Mouse (Mus musculus): ENCODE measurements around the gene Cabcoco1. TPM values are rescaled to one million over a fixed set of nuclear protein-coding genes. Genes with fewer than 3 reads are reported as not detected.

The Cabcoco1 gene
- polyA plus RNA-seq, 1 experiment from 2014 or later = 1.9 TPM

DNA sequence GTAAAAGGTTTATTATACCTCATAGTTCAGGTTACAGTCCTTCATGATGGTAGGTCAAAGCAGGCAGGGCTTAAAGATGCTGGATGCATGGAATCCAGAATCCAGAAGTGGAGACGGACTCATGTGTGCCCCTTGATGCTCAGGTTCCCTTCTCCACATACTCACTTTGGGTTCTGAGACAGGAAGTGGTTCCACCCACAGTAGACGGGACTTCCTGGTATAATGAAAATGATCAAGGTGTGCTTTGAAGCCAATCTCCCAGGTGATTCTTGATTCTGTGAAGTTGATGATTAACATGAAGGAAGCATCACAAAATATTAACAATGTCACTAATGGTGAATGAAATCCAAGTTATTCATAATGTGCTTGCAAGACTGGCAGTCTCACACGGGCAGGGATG is 12.0 kb upstream of the Cabcoco1 start:
- 93% methylated on average over 3 of the region's 3 CpGs for whole genome bisulfite sequencing
- Histone ChIP-seq H3K9me3 (ENCODE audit: control insufficient read depth, low read length) (no peaks in the 10 kb centered on the region), H3K4me1 (replicated peaks; ENCODE audit: control insufficient read depth, insufficient read depth, low read length) (0 out of 2 replicates have a peak, but pooled peaks cover under 1% of the 10 kb centered on the region), H3K4me3 (replicated peaks; ENCODE audit: low read length) (no peak overlapping the region), H3K9ac (no peak overlapping the region), H3K36me3 (replicated peaks; ENCODE audit: control insufficient read depth, insufficient read depth) (no peaks in the 10 kb centered on the region), H3K4me2 (replicated peaks) (no peak overlapping the region), H3K27ac (no peak overlapping the region), H3K27me3 (ENCODE audit: control insufficient read depth, insufficient read depth, low read length) (no peaks in the 10 kb centered on the region)
- ATAC-seq (ENCODE audit: low FRiP score) (no peak), DNase-seq (ENCODE audit: low spot score) (no peak)

DNA sequence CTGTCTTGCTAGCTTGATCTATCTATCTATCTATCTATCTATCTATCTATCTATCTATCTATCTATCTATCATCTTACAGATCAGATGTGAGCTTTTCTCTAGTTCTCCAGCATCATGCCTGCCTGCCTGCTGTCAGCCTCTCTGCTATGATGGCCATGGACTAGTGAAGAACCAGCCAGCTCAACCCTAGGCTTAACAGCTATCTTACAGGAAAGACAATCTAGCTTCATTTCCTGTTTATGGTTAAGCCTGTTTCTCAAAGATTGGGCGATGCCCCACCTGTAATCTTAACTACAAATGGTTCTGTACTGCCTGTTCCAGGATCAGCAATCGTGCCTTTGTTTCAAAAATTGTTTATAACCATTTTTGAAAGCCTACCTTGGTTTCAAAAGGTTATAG is 10.9 kb upstream of the Cabcoco1 start:
- Histone ChIP-seq H3K27ac (no peak overlapping the region), H3K9me3 (ENCODE audit: control insufficient read depth, low read length) (no peaks in the 10 kb centered on the region), H3K4me2 (replicated peaks) (no peak overlapping the region), H3K9ac (no peak overlapping the region), H3K4me1 (replicated peaks; ENCODE audit: control insufficient read depth, insufficient read depth, low read length) (no peaks in the 10 kb centered on the region), H3K36me3 (replicated peaks; ENCODE audit: control insufficient read depth, insufficient read depth) (no peaks in the 10 kb centered on the region), H3K27me3 (ENCODE audit: control insufficient read depth, insufficient read depth, low read length) (no peaks in the 10 kb centered on the region), H3K4me3 (replicated peaks; ENCODE audit: low read length) (no peak overlapping the region)
- ATAC-seq (ENCODE audit: low FRiP score) (no peak), DNase-seq (ENCODE audit: low spot score) (no peak)
- 92% methylated on average over 2 of the region's 2 CpGs for WGBS

DNA sequence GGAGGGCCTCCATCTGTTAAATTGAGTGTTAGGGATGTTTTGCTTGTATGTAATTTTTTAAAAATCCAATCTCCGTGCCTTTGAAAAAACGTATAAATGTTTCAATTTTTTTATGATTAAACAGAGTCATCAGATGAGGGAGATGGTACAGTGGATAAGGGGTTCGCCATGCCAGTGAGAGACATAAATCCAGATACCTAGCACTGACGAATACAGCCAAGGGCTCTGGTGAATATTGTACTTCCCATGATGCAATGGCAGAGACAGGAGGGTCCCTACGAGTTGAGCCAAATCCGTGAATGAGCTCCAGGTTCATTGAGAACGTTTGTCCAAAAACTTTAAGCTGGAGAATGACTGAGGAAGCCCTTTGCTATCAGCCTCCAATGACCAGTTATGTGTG is 9.6 kb upstream of the Cabcoco1 start:
- H3K4me2 ChIP-seq (replicated peaks) = no peak overlapping the region
- no peak overlapping the region for H3K4me3 ChIP-seq (replicated peaks; ENCODE audit: low read length)
- H3K27ac ChIP-seq = 0 out of 2 replicates have a peak overlapping the region, but pooled peaks have one; percentile 2
- ATAC-seq (ENCODE audit: low FRiP score) (no peak), DNase-seq (ENCODE audit: low spot score) (no peak)
- H3K36me3 ChIP-seq (replicated peaks; ENCODE audit: control insufficient read depth, insufficient read depth) = no peaks in the 10 kb centered on the region
- WGBS = 81% methylated on average over 7 of the region's 7 CpGs
- no peaks in the 10 kb centered on the region for H3K9me3 ChIP-seq (ENCODE audit: control insufficient read depth, low read length)
- no peaks in the 10 kb centered on the region for H3K27me3 ChIP-seq (ENCODE audit: control insufficient read depth, insufficient read depth, low read length)
- H3K9ac ChIP-seq = no peak overlapping the region
- H3K4me1 ChIP-seq (replicated peaks; ENCODE audit: control insufficient read depth, insufficient read depth, low read length) = no peaks in the 10 kb centered on the region

DNA sequence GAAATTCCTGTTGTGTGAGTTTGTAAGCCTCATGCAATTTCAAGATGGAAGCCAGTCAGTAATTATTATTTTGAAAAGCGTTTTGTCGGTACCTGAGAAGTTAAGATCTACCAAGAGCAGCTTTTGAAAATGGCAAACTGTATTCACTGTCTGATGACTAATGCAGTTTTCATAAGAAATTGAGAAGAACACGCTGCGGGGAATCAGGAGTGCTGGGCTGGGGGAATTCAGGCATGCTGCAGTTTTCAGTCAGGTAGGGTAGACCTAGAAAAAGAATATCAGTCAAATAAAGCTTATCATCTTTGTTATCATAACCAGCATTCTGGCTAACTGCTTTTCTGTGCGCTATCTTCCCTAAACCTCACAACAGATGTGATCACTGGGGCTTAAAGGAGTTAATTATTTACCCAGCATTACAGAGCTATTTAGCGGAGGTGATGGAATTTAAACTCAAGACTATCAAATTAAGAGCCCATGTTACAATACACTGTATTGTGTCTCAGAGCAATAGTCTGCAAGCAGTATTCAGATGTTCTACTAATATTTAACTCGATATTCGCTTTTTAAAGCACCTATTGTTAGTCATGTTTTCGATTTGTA is 9.1 kb upstream of the Cabcoco1 start:
- Histone ChIP-seq H3K27ac (peak overlapping the region; percentile 2; the same call in 1 of the 2 replicates), H3K27me3 (ENCODE audit: control insufficient read depth, insufficient read depth, low read length) (no peaks in the 10 kb centered on the region), H3K4me1 (replicated peaks; ENCODE audit: control insufficient read depth, insufficient read depth, low read length) (no peaks in the 10 kb centered on the region), H3K36me3 (replicated peaks; ENCODE audit: control insufficient read depth, insufficient read depth) (no peaks in the 10 kb centered on the region), H3K9ac (no peak overlapping the region), H3K4me2 (replicated peaks) (no peak overlapping the region), H3K4me3 (replicated peaks; ENCODE audit: low read length) (no peak overlapping the region), H3K9me3 (ENCODE audit: control insufficient read depth, low read length) (no peaks in the 10 kb centered on the region)
- WGBS = 74% methylated on average over 9 of the region's 9 CpGs
- DNase-seq (ENCODE audit: low spot score) (no peak), ATAC-seq (ENCODE audit: low FRiP score) (no peak)

DNA sequence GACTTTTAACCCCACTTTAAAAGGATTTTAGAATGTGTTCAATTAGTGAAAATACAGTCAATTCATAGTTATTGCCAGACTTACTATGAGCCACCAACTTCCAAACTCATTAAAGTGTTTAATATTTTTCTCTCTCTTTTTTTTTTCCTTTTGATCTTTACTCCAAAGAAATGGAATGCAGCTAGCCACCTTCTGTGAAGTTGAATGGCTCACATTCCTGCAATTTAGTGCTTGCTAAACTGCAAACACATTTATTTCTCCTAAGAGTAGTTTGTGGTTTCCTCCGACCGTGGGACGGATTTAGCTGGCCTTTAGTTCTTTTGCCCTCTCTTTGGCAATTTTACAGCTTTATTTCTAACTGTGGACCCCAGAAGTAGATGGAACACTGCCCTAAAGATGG is 1.4 kb upstream of the Cabcoco1 start:
- DNase-seq (ENCODE audit: low spot score) = no peak
- 73% methylated on average over 3 of the region's 3 CpGs for WGBS
- no peak overlapping the region for H3K4me2 ChIP-seq (replicated peaks)
- peaks cover 20% of the 10 kb centered on the region for H3K4me1 ChIP-seq (replicated peaks; ENCODE audit: control insufficient read depth, insufficient read depth, low read length)
- H3K36me3 ChIP-seq (replicated peaks; ENCODE audit: control insufficient read depth, insufficient read depth) = no peaks in the 10 kb centered on the region
- H3K27me3 ChIP-seq (ENCODE audit: control insufficient read depth, insufficient read depth, low read length) = no peaks in the 10 kb centered on the region
- no peaks in the 10 kb centered on the region for H3K9me3 ChIP-seq (ENCODE audit: control insufficient read depth, low read length)
- H3K4me3 ChIP-seq (replicated peaks; ENCODE audit: low read length) = no peak overlapping the region
- no peak for ATAC-seq (ENCODE audit: low FRiP score)
- H3K27ac ChIP-seq = no peak overlapping the region
- H3K9ac ChIP-seq = no peak overlapping the region

DNA sequence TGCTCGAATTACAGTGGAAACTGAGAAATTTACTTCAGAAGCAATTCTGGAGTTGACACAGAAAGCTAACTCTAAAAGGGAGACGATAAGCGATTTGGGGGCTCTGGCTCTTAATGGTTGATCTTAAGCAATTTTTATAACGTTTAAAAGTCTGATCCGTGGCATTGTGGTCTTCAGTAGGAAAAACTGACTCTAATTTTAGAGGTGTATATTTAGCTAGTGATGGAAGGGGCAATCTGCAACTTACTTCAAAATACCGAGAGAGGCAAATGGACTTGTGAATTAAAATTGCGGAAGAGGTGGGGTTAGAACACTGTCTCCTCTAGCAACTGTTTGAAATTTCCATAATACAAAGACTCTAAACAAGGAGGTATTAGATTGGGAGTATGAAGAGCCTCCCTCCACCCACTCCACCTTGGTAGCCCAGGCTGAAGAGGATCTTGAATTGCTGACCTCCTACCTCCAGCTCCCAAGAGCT is 286 bp upstream of the Cabcoco1 start:
- WGBS = 44% methylated on average over 7 of the region's 7 CpGs
- no peak overlapping the region for H3K9ac ChIP-seq

DNA sequence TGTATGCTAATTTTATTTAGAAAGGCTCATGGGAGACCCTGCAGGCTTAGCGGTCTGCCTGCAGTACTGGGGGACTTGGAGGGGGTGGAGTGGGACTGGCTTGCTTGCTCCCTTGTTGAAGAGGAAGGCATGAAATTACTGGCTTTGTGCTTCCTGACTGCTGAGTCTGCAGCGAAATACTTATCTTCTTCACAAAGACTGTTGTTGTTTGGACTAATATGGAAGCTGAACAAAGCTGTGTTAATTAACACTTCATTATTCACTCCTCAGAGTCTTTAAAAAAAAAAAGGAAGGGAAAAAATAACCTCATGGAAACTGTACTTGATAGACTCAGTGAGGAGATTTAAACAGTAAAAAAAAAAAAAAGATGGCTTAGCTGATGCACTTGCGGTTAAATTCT is 1.1 kb downstream of the Cabcoco1 start:
- Histone ChIP-seq H3K27ac (peak overlapping the region; percentile 64), H3K4me1 (replicated peaks; ENCODE audit: control insufficient read depth, insufficient read depth, low read length) (peaks cover 20% of the 10 kb centered on the region), H3K36me3 (replicated peaks; ENCODE audit: control insufficient read depth, insufficient read depth) (no peaks in the 10 kb centered on the region), H3K27me3 (ENCODE audit: control insufficient read depth, insufficient read depth, low read length) (no peaks in the 10 kb centered on the region), H3K9me3 (ENCODE audit: control insufficient read depth, low read length) (no peaks in the 10 kb centered on the region), H3K4me2 (replicated peaks) (peak overlapping the region; percentile 62; the same call in 1 of the 2 replicates), H3K4me3 (replicated peaks; ENCODE audit: low read length) (no peak overlapping the region), H3K9ac (no peak overlapping the region)
- ATAC-seq (ENCODE audit: low FRiP score) = peak; percentile 77
- 24% methylated on average over 3 of the region's 3 CpGs for WGBS
- DNase-seq (ENCODE audit: low spot score) = peak; percentile 57

More for the DNA sequence above, 286 bp upstream of the Cabcoco1 start:
- Histone ChIP-seq H3K4me2 (replicated peaks) (peak overlapping the region; percentile 62), H3K4me1 (replicated peaks; ENCODE audit: control insufficient read depth, insufficient read depth, low read length) (peaks cover 20% of the 10 kb centered on the region), H3K36me3 (replicated peaks; ENCODE audit: control insufficient read depth, insufficient read depth) (no peaks in the 10 kb centered on the region), H3K27me3 (ENCODE audit: control insufficient read depth, insufficient read depth, low read length) (no peaks in the 10 kb centered on the region), H3K27ac (no peak overlapping the region), H3K4me3 (replicated peaks; ENCODE audit: low read length) (peak overlapping the region; percentile 29), H3K9me3 (ENCODE audit: control insufficient read depth, low read length) (no peaks in the 10 kb centered on the region)
- no peak for ATAC-seq (ENCODE audit: low FRiP score)
- DNase-seq (ENCODE audit: low spot score) = no peak

DNA sequence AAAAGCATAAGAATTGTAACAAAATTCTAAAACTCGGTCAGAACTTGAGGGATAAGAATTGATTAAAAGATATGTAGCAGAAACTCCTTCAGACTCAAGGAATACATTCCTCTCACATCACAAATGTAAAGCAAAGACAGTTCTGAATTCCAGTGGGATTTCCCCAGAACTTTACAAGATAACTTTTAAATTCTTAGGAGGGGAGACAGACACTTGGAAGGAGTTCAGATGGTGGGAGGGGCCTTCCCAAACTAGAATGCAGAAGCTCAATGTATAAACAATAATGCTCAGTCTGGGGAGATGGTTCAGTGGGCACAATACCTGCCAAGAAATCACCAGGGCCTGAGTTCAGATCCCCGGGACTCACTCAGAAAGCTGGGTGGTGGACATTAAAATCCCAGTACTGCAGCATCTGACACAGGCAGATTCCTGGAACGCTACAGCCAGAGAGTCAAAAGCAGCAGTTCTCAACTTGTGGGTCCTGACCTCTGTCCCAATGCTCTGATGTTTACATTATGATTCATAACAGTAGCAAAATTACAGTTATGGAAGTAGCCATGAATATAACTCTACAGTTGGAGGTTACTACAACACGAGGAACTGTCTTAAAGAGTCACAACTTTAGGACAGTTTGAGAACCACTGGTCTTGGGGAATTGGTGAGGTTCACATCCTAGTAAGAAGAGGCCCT is 4.3 kb downstream of the Cabcoco1 start:
- H3K4me1 ChIP-seq (replicated peaks; ENCODE audit: control insufficient read depth, insufficient read depth, low read length) = peaks cover 20% of the 10 kb centered on the region
- no peaks in the 10 kb centered on the region for H3K27me3 ChIP-seq (ENCODE audit: control insufficient read depth, insufficient read depth, low read length)
- no peak overlapping the region for H3K4me2 ChIP-seq (replicated peaks)
- DNase-seq (ENCODE audit: low spot score) (no peak), ATAC-seq (ENCODE audit: low FRiP score) (no peak)
- 67% methylated on average over 4 of the region's 4 CpGs for WGBS
- H3K9ac ChIP-seq = no peak overlapping the region
- no peak overlapping the region for H3K27ac ChIP-seq
- no peaks in the 10 kb centered on the region for H3K36me3 ChIP-seq (replicated peaks; ENCODE audit: control insufficient read depth, insufficient read depth)
- no peak overlapping the region for H3K4me3 ChIP-seq (replicated peaks; ENCODE audit: low read length)
- no peaks in the 10 kb centered on the region for H3K9me3 ChIP-seq (ENCODE audit: control insufficient read depth, low read length)

DNA sequence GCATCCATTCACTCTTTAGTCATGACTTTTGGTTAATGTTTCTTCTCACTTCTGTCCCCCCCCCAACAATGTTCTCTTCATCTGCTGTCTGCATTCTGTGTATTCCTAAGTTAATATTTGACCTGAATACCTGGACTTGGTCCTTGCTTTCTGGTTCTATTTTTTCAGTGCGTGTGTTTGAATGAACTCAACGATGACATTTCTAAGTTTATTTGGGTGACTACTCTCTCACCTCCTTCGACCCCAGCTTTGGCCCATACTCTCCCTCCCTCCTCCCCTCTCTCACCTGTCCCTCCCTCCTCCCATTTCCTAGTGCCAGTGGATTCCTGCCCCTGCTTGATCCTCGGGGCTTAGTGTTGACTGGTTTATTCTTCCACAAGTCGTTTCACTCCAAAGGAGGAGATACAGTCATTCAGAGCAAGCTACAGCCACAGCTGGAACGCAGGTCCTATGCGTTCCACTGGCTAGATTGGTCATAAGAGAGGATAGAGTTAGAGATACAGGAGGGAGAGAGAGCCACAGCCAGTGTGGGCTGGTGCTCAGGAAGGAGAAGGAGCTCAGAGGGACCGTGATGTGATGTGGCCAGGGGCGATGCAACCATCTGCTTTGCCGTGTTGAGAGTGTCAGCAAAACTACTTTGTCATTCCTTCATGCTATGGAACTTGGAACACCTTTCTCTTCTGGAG is 12.2 kb downstream of the Cabcoco1 start:
- Histone ChIP-seq H3K9me3 (ENCODE audit: control insufficient read depth, low read length) (no peaks in the 10 kb centered on the region), H3K9ac (no peak overlapping the region), H3K27ac (no peak overlapping the region), H3K4me2 (replicated peaks) (no peak overlapping the region), H3K4me1 (replicated peaks; ENCODE audit: control insufficient read depth, insufficient read depth, low read length) (no peaks in the 10 kb centered on the region), H3K4me3 (replicated peaks; ENCODE audit: low read length) (no peak overlapping the region), H3K36me3 (replicated peaks; ENCODE audit: control insufficient read depth, insufficient read depth) (no peaks in the 10 kb centered on the region), H3K27me3 (ENCODE audit: control insufficient read depth, insufficient read depth, low read length) (no peaks in the 10 kb centered on the region)
- WGBS = 90% methylated on average over 10 of the region's 10 CpGs
- DNase-seq (ENCODE audit: low spot score) = no peak
- ATAC-seq (ENCODE audit: low FRiP score) = no peak
